Mouse (Mus musculus): ENCODE measurements around the gene Tcf7. TPM values are rescaled to one million over a fixed set of nuclear protein-coding genes. Genes with fewer than 3 reads are reported as not detected.
A peak's percentile ranks its signal among the peaks of the same experiment; 100 is the strongest.

Tcf7 gene
- polyA plus RNA-seq, 1 experiment from 2014 or later = 5.5 TPM

GRCm38 (mm10) chr11:52265616-52266307, 17.1 kb downstream of the Tcf7 start:
- no peak overlapping the region for H3K4me3 ChIP-seq (ENCODE audit: low read depth, low read length)
- 0 out of 2 replicates have a peak overlapping the region, but pooled peaks have one; percentile 6 for H3K9ac ChIP-seq (ENCODE audit: low read depth, low read length)
- no peaks in the 10 kb centered on the region for H3K36me3 ChIP-seq (ENCODE audit: control insufficient read depth, insufficient read depth, low read length)
- no peak for ATAC-seq (replicated peaks; ENCODE audit: insufficient number of reproducible peaks, low FRiP score, low TSS enrichment)
- H3K4me2 ChIP-seq = peak overlapping the region; percentile 37
- no peaks in the 10 kb centered on the region for H3K9me3 ChIP-seq (replicated peaks; ENCODE audit: control insufficient read depth, low read length)
- H3K27ac ChIP-seq (ENCODE audit: low read depth, low read length) = no peak overlapping the region
- no peaks in the 10 kb centered on the region for H3K27me3 ChIP-seq (ENCODE audit: control insufficient read depth, insufficient read depth, low read length)
- 36% methylated on average over 12 of the region's 12 CpGs for WGBS (ENCODE audit: insufficient replicate concordance)
- H3K4me1 ChIP-seq (ENCODE audit: control insufficient read depth, insufficient read depth, low read length) = peaks cover 35% of the 10 kb centered on the region

GRCm38 (mm10) chr11:52264871-52265270, 17.9 kb downstream of the Tcf7 start:
- Histone ChIP-seq H3K36me3 (ENCODE audit: control insufficient read depth, insufficient read depth, low read length) (no peaks in the 10 kb centered on the region), H3K27ac (ENCODE audit: low read depth, low read length) (no peak overlapping the region), H3K4me1 (ENCODE audit: control insufficient read depth, insufficient read depth, low read length) (peaks cover 35% of the 10 kb centered on the region), H3K27me3 (ENCODE audit: control insufficient read depth, insufficient read depth, low read length) (no peaks in the 10 kb centered on the region), H3K4me3 (ENCODE audit: low read depth, low read length) (no peak overlapping the region), H3K9ac (ENCODE audit: low read depth, low read length) (no peak overlapping the region), H3K4me2 (no peak overlapping the region; the same call in 1 of the 2 replicates), H3K9me3 (replicated peaks; ENCODE audit: control insufficient read depth, low read length) (no peaks in the 10 kb centered on the region)
- 72% methylated on average over 7 of the region's 7 CpGs for WGBS (ENCODE audit: insufficient replicate concordance)
- no peak for ATAC-seq (replicated peaks; ENCODE audit: insufficient number of reproducible peaks, low FRiP score, low TSS enrichment)

- ATAC-seq (replicated peaks; ENCODE audit: insufficient number of reproducible peaks, low FRiP score, low TSS enrichment) = no peak
- Histone ChIP-seq H3K27ac (ENCODE audit: low read depth, low read length) (no peak overlapping the region), H3K9ac (ENCODE audit: low read depth, low read length) (no peak overlapping the region), H3K27me3 (ENCODE audit: control insufficient read depth, insufficient read depth, low read length) (no peaks in the 10 kb centered on the region), H3K4me3 (ENCODE audit: low read depth, low read length) (no peak overlapping the region), H3K36me3 (ENCODE audit: control insufficient read depth, insufficient read depth, low read length) (0 out of 2 replicates have a peak, but pooled peaks cover 1% of the 10 kb centered on the region), H3K4me1 (ENCODE audit: control insufficient read depth, insufficient read depth, low read length) (peaks cover 20% of the 10 kb centered on the region), H3K4me2 (no peak overlapping the region), H3K9me3 (replicated peaks; ENCODE audit: control insufficient read depth, low read length) (no peaks in the 10 kb centered on the region)
- 89% methylated on average over 11 of the region's 11 CpGs for WGBS (ENCODE audit: insufficient replicate concordance)
These were observed 20.5 kb downstream of the Tcf7 start for GRCm38 (mm10) chr11:52262338-52262737.

- 39% methylated on average over 5 of the region's 5 CpGs for WGBS (ENCODE audit: insufficient replicate concordance)
- Histone ChIP-seq H3K36me3 (ENCODE audit: control insufficient read depth, insufficient read depth, low read length) (0 out of 2 replicates have a peak, but pooled peaks cover 2% of the 10 kb centered on the region), H3K4me2 (no peak overlapping the region), H3K27me3 (ENCODE audit: control insufficient read depth, insufficient read depth, low read length) (no peaks in the 10 kb centered on the region), H3K9ac (ENCODE audit: low read depth, low read length) (no peak overlapping the region), H3K27ac (ENCODE audit: low read depth, low read length) (no peak overlapping the region), H3K4me1 (ENCODE audit: control insufficient read depth, insufficient read depth, low read length) (peaks cover 20% of the 10 kb centered on the region), H3K4me3 (ENCODE audit: low read depth, low read length) (no peak overlapping the region), H3K9me3 (replicated peaks; ENCODE audit: control insufficient read depth, low read length) (no peaks in the 10 kb centered on the region)
- ATAC-seq (replicated peaks; ENCODE audit: insufficient number of reproducible peaks, low FRiP score, low TSS enrichment) = no peak
These were observed 20.9 kb downstream of the Tcf7 start for GRCm38 (mm10) chr11:52261937-52262336.

DNA sequence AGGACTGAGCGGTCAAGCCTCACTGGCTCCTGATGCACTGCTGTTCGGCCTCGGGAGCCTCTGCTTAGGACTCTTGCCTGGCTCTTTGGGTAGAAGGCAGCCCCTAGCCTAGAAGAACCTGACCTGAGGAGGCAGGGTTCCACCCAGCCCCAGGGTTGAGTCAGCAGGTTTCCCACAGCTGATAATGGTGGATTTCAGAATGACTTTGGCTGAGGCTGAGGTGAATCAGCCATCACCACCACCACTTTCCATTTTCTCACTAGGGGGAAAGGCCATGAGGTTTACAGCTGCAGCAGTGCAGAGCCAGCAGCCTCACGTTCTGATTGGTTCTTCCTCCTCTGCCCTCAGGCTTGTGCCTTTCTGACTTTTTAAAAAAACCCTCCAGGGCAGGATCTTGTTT, 21.9 kb downstream of the Tcf7 start:
- no peak for ATAC-seq (replicated peaks; ENCODE audit: insufficient number of reproducible peaks, low FRiP score, low TSS enrichment)
- Histone ChIP-seq H3K4me2 (no peak overlapping the region), H3K4me3 (ENCODE audit: low read depth, low read length) (no peak overlapping the region), H3K9me3 (replicated peaks; ENCODE audit: control insufficient read depth, low read length) (no peaks in the 10 kb centered on the region), H3K27ac (ENCODE audit: low read depth, low read length) (no peak overlapping the region), H3K4me1 (ENCODE audit: control insufficient read depth, insufficient read depth, low read length) (peaks cover 11% of the 10 kb centered on the region), H3K27me3 (ENCODE audit: control insufficient read depth, insufficient read depth, low read length) (no peaks in the 10 kb centered on the region), H3K36me3 (ENCODE audit: control insufficient read depth, insufficient read depth, low read length) (peaks cover 5% of the 10 kb centered on the region; the same call in 1 of the 2 replicates), H3K9ac (ENCODE audit: low read depth, low read length) (no peak overlapping the region)
- WGBS (ENCODE audit: insufficient replicate concordance) = 65% methylated on average over 4 of the region's 4 CpGs

DNA sequence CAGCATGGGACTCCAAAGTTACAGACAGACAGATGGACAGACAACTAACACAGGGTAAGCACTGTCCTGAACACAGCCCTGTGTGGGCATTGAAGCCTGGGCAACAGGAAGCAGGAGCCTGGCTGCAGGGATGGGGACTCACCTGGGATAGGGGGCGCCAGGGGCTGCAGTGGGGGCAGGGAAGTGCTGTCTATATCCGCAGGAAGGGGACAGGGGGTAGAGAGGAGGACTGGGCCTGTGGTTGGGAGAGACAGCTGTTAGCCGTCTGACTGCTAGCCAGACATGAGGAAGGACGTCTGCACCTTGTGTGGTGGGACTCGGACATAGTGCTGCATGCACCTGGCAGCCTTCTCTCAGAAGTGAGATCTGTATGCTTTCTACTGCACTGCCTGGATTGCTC, 24.1 kb downstream of the Tcf7 start:
- Histone ChIP-seq H3K4me3 (ENCODE audit: low read depth, low read length) (no peak overlapping the region), H3K27ac (ENCODE audit: low read depth, low read length) (no peak overlapping the region), H3K4me2 (no peak overlapping the region), H3K4me1 (ENCODE audit: control insufficient read depth, insufficient read depth, low read length) (0 out of 2 replicates have a peak, but pooled peaks cover 5% of the 10 kb centered on the region), H3K27me3 (ENCODE audit: control insufficient read depth, insufficient read depth, low read length) (no peaks in the 10 kb centered on the region), H3K36me3 (ENCODE audit: control insufficient read depth, insufficient read depth, low read length) (peaks cover 9% of the 10 kb centered on the region; the same call in 1 of the 2 replicates), H3K9me3 (replicated peaks; ENCODE audit: control insufficient read depth, low read length) (no peaks in the 10 kb centered on the region), H3K9ac (ENCODE audit: low read depth, low read length) (no peak overlapping the region)
- WGBS (ENCODE audit: insufficient replicate concordance) = 52% methylated on average over 5 of the region's 5 CpGs
- ATAC-seq (replicated peaks; ENCODE audit: insufficient number of reproducible peaks, low FRiP score, low TSS enrichment) = no peak

- WGBS (ENCODE audit: insufficient replicate concordance) = 80% methylated on average over 3 of the region's 3 CpGs
These were observed 25.4 kb downstream of the Tcf7 start for GRCm38 (mm10) chr11:52257376-52257775.

DNA sequence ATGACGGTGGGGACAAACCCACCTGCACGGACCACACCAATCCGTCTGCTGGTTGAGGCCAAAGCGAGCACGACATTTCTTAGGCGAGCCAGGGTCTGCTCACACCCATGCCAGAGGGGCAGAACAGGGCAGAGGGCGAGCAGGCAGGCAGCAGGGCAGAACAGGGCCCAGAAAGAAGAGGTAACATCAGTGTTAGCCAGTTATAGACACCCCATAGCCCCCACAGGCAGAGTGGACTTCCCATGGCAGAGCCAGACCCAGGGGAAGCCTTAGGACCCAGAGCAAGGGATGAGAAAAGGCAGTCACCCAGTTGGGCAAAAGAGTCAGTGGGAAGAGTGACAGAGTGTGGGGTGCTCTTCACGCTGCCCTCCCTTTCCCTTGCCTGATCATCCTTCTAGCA, 27.7 kb downstream of the Tcf7 start:
- H3K36me3 ChIP-seq (ENCODE audit: control insufficient read depth, insufficient read depth, low read length) = peaks cover 9% of the 10 kb centered on the region; the same call in 1 of the 2 replicates
- 74% methylated on average over 8 of the region's 8 CpGs for WGBS (ENCODE audit: insufficient replicate concordance)
- no peak overlapping the region for H3K4me3 ChIP-seq (ENCODE audit: low read depth, low read length)
- no peak for ATAC-seq (replicated peaks; ENCODE audit: insufficient number of reproducible peaks, low FRiP score, low TSS enrichment)
- H3K27ac ChIP-seq (ENCODE audit: low read depth, low read length) = no peak overlapping the region
- H3K9me3 ChIP-seq (replicated peaks; ENCODE audit: control insufficient read depth, low read length) = no peaks in the 10 kb centered on the region
- H3K9ac ChIP-seq (ENCODE audit: low read depth, low read length) = peak overlapping the region; percentile 16; the same call in 1 of the 2 replicates
- 0 out of 2 replicates have a peak, but pooled peaks cover 5% of the 10 kb centered on the region for H3K4me1 ChIP-seq (ENCODE audit: control insufficient read depth, insufficient read depth, low read length)
- H3K4me2 ChIP-seq = no peak overlapping the region
- H3K27me3 ChIP-seq (ENCODE audit: control insufficient read depth, insufficient read depth, low read length) = no peaks in the 10 kb centered on the region

More at GRCm38 (mm10) chr11:52257376-52257775, 25.4 kb downstream of the Tcf7 start:
- Histone ChIP-seq H3K4me3 (ENCODE audit: low read depth, low read length) (no peak overlapping the region), H3K9ac (ENCODE audit: low read depth, low read length) (no peak overlapping the region), H3K36me3 (ENCODE audit: control insufficient read depth, insufficient read depth, low read length) (peaks cover 9% of the 10 kb centered on the region; the same call in 1 of the 2 replicates), H3K27me3 (ENCODE audit: control insufficient read depth, insufficient read depth, low read length) (no peaks in the 10 kb centered on the region), H3K4me1 (ENCODE audit: control insufficient read depth, insufficient read depth, low read length) (0 out of 2 replicates have a peak, but pooled peaks cover 5% of the 10 kb centered on the region), H3K9me3 (replicated peaks; ENCODE audit: control insufficient read depth, low read length) (no peaks in the 10 kb centered on the region), H3K4me2 (no peak overlapping the region), H3K27ac (ENCODE audit: low read depth, low read length) (no peak overlapping the region)
- no peak for ATAC-seq (replicated peaks; ENCODE audit: insufficient number of reproducible peaks, low FRiP score, low TSS enrichment)

Data from heart, embryonic 11.5 days (tissue).